Mouse (Mus musculus) heart, postnatal 0 days (tissue): ENCODE measurements around the gene Nrgn. TPM values are rescaled to one million over a fixed set of nuclear protein-coding genes. Genes with fewer than 3 reads are reported as not detected.
A peak's percentile ranks its signal among the peaks of the same experiment; 100 is the strongest.

Experiments used
- ATAC-seq: fragments of 200-750 bp; cut with Nextera tagmentation; 2 replicates; pipeline ENCODE4 v1.8.0; 2017; ENCODE audit warnings: low read depth, moderate number of reproducible peaks, moderate library complexity; ENCODE audit not compliant: insufficient read depth
- DNase-seq: peaks from one replicate; pipeline ENCODE4 v3.0.0-alpha.2; 2016; ENCODE audit warnings: low spot score
- H3K27ac ChIP-seq: fragments of 300-500 bp; sonication (generic); 2 replicates; pipeline ENCODE4 v1.5.1; 2014; ENCODE audit warnings: low read depth, mild to moderate bottlenecking
- H3K27me3 ChIP-seq: fragments of 300-500 bp; sonication (generic); 2 replicates; pipeline ENCODE4 v1.6.1; 2014; ENCODE audit warnings: low read length, mixed read lengths; ENCODE audit not compliant: control insufficient read depth, insufficient read depth
- H3K36me3 ChIP-seq: fragments of 300-500 bp; sonication (generic); replicated peaks from 2 replicates; pipeline ENCODE4 v1.6.1; 2014; ENCODE audit warnings: low read length, mixed read lengths; ENCODE audit not compliant: control insufficient read depth, insufficient read depth
- H3K4me1 ChIP-seq: fragments of 300-500 bp; sonication (generic); 2 replicates; pipeline ENCODE4 v1.6.1; 2014; ENCODE audit warnings: antibody characterized with exemption; ENCODE audit not compliant: control insufficient read depth, insufficient read depth
- H3K4me2 ChIP-seq: fragments of 300-500 bp; sonication (generic); 2 replicates; pipeline ENCODE4 v1.6.1; 2014; ENCODE audit warnings: low read depth, mild to moderate bottlenecking, low read length, moderate library complexity
- H3K4me3 ChIP-seq: fragments of 300-500 bp; sonication (generic); 2 replicates; pipeline ENCODE4 v1.5.1; 2014; ENCODE audit warnings: low read depth, low read length
- H3K9ac ChIP-seq: fragments of 300-500 bp; sonication (generic); replicated peaks from 2 replicates; pipeline ENCODE4 v1.6.1; 2014; ENCODE audit warnings: low read depth, low read length, mixed read lengths
- H3K9me3 ChIP-seq: fragments of 300-500 bp; sonication (generic); replicated peaks from 2 replicates; pipeline ENCODE4 v1.6.1; 2016; ENCODE audit warnings: low read length; ENCODE audit not compliant: control insufficient read depth
- CTCF ChIP-seq: IDR thresholded peaks from 2 replicates; pipeline ENCODE4 v1.5.1; 2016; ENCODE audit warnings: antibody characterized with exemption, control low read depth, low read depth
- EP300 ChIP-seq: IDR thresholded peaks from 2 replicates; pipeline ENCODE4 v1.6.1; 2016; ENCODE audit warnings: antibody characterized with exemption, low read depth
- WGBS: fragments of 180-500 bp; shearing (Covaris S2); extraction: QIAGEN DNeasy Blood & Tissue Kit; methylation state at CpG from one replicate; pipeline ENCODE4 v1.1.7; 2014; 5-methylcytosine and 5-hydroxymethylcytosine counted together
- polyA plus RNA-seq: library from polyadenylated mRNA; unstranded; fragments of >200 nt; fragmentation: Nextera tagmentation; extraction: Ambion mirVana; gene quantifications from 2 replicates; pipeline ENCODE4 v1.2.1, GENCODE M21; 2015
- total RNA-seq: library from RNA; depleted of rRNA; stranded (reverse); fragments of >200 nt; gene quantifications from 2 replicates; pipeline ENCODE4 v1.2.3, GENCODE M21; 2014; ENCODE audit warnings: low replicate concordance; rRNA removed

Nrgn gene
- total RNA-seq (not detected in 2 replicates), polyA plus RNA-seq (2.0 and 2.3 TPM in 2 replicates)

- H3K4me2 ChIP-seq = peak within 1 kb of the TSS; percentile 80
- DNase-seq (peak; percentile 68), ATAC-seq (peak; percentile 90)
- H3K4me1 ChIP-seq = peaks cover 7% of the 10 kb centered on the region; the same call in 1 of the 2 replicates
- peak within 1 kb of the TSS; percentile 48 for H3K4me3 ChIP-seq
- no peaks in the 10 kb centered on the region for H3K9me3 ChIP-seq
- peaks cover 36% of the 10 kb centered on the region for H3K27me3 ChIP-seq
- H3K27ac ChIP-seq = no peak within 1 kb of the TSS
- H3K9ac ChIP-seq = no peak within 1 kb of the TSS; the same call in 1 of the 2 replicates
- WGBS = 5% methylated on average over 30 of the region's 31 CpGs
- TF ChIP-seq CTCF = no peak
- TF ChIP-seq EP300 = no peak
- no peaks in the 10 kb centered on the region for H3K36me3 ChIP-seq
These were observed at the start of gene Nrgn for GRCm38 (mm10) chr9:37552536-37553293. TSS of gene Nrgn (minus strand) at chr9:37552904.

- no peak for TF ChIP-seq CTCF
- no peak for TF ChIP-seq EP300
- Histone ChIP-seq H3K27me3 (no peaks in the 10 kb centered on the region), H3K4me1 (no peaks in the 10 kb centered on the region), H3K4me3 (no peak overlapping the region), H3K4me2 (no peak overlapping the region), H3K9me3 (no peaks in the 10 kb centered on the region), H3K9ac (no peak overlapping the region), H3K27ac (no peak overlapping the region), H3K36me3 (no peaks in the 10 kb centered on the region)
- no peak for ATAC-seq
- DNase-seq = no peak
- 83% methylated on average over 2 of the region's 2 CpGs for WGBS
These were observed 48.0 kb upstream of the Nrgn start for GRCm38 (mm10) chr9:37600538-37601205.

DNA sequence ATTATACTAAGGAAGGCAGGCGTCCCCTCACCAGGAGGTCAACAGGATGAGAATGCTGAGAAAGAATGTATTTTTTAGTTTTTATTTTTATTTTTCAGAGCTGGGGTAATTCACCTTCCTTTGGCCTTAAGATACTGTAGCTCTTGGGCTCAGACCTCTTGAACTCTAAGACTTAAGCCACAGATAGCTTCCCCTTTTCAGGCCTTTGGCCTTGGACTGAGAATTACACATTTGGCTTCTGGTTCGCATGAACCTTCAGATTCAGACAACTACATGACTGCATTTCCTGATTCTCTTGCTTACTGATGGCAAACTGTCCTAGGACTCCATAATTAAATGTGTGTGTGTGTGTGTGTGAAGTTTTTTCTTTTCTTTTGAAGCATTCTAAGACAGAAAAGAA lies 45.9 kb upstream of the Nrgn start:
- WGBS = 80% methylated on average over 2 of the region's 2 CpGs
- no peaks in the 10 kb centered on the region for H3K9me3 ChIP-seq
- H3K36me3 ChIP-seq = no peaks in the 10 kb centered on the region
- no peak overlapping the region for H3K9ac ChIP-seq
- TF ChIP-seq EP300 = no peak
- TF ChIP-seq CTCF = no peak
- H3K4me3 ChIP-seq = no peak overlapping the region
- no peak for DNase-seq
- H3K4me1 ChIP-seq = no peaks in the 10 kb centered on the region
- H3K4me2 ChIP-seq = no peak overlapping the region
- H3K27ac ChIP-seq = no peak overlapping the region
- ATAC-seq = no peak
- H3K27me3 ChIP-seq = no peaks in the 10 kb centered on the region

GRCm38 (mm10) chr9:37595570-37595969 lies 42.9 kb upstream of the Nrgn start:
- TF ChIP-seq EP300 (no peak), CTCF (no peak)
- DNase-seq = no peak
- H3K9me3 ChIP-seq = no peaks in the 10 kb centered on the region
- H3K27me3 ChIP-seq = no peaks in the 10 kb centered on the region
- no peak overlapping the region for H3K9ac ChIP-seq
- no peak overlapping the region for H3K4me3 ChIP-seq
- H3K4me2 ChIP-seq = no peak overlapping the region
- no peaks in the 10 kb centered on the region for H3K4me1 ChIP-seq
- no peak for ATAC-seq
- 75% methylated on average over 1 of the region's 1 CpGs for WGBS
- no peak overlapping the region for H3K27ac ChIP-seq
- H3K36me3 ChIP-seq = no peaks in the 10 kb centered on the region

GRCm38 (mm10) chr9:37593690-37594089 lies 41.0 kb upstream of the Nrgn start:
- no peak overlapping the region for H3K27ac ChIP-seq
- no peak for TF ChIP-seq CTCF
- no peak for TF ChIP-seq EP300
- H3K4me2 ChIP-seq = no peak overlapping the region
- H3K4me3 ChIP-seq = no peak overlapping the region
- no peaks in the 10 kb centered on the region for H3K36me3 ChIP-seq
- ATAC-seq (no peak), DNase-seq (no peak)
- H3K27me3 ChIP-seq = no peaks in the 10 kb centered on the region
- WGBS = 84% methylated on average over 3 of the region's 3 CpGs
- H3K9ac ChIP-seq = no peak overlapping the region
- H3K4me1 ChIP-seq = no peaks in the 10 kb centered on the region
- H3K9me3 ChIP-seq = no peaks in the 10 kb centered on the region

- Histone ChIP-seq H3K4me3 (no peak overlapping the region), H3K4me1 (no peaks in the 10 kb centered on the region), H3K27ac (no peak overlapping the region), H3K9me3 (no peaks in the 10 kb centered on the region), H3K36me3 (no peaks in the 10 kb centered on the region), H3K27me3 (no peaks in the 10 kb centered on the region), H3K4me2 (no peak overlapping the region), H3K9ac (no peak overlapping the region)
- ATAC-seq = no peak
- TF ChIP-seq CTCF (no peak), EP300 (no peak)
- no peak for DNase-seq
- WGBS = 37% methylated on average over 6 of the region's 6 CpGs
These were observed 39.9 kb upstream of the Nrgn start for GRCm38 (mm10) chr9:37592633-37593032.
